Comparison of ENCODE assay signal across 10 mouse cellular contexts in genomic region chr1:85899388-85899761, GRCm38 (mm10). TPM values are rescaled to one million over a fixed set of nuclear protein-coding genes. Genes with fewer than 3 reads are reported as not detected.
DNase-seq lines count a peak whose midpoint lies in the region; ATAC-seq lines count a peak whose summit lies in the region.
"Had no signal": no experiment of that assay in that cellular context is flagged by ENCODE, and none has a peak within 500 bp of the region (broad histone marks: within the 10 kb centered on the region; RNA-seq: fewer than 3 reads in every experiment).

No protein-coding gene starts in this region.

- H3K27ac ChIP-seq in liver, embryonic 11.5 days (ENCODE audit: low read depth, low read length), result no peak overlapping the region; the same call in 1 of the 2 replicates
- H3K27ac ChIP-seq in liver, embryonic 12.5 days, result no peak overlapping the region
- H3K27ac ChIP-seq in hindbrain, embryonic 10.5 days, result peak overlapping the region; percentile 70
- H3K27ac ChIP-seq in neural tube, embryonic 15.5 days (replicated peaks), result peak overlapping the region; percentile 69

- H3K36me3 ChIP-seq in liver, embryonic 11.5 days (ENCODE audit: control insufficient read depth, insufficient read depth, low read length), result peaks cover 2% of the 10 kb centered on the region; the same call in 1 of the 2 replicates
- H3K36me3 ChIP-seq in liver, embryonic 12.5 days, result peaks cover 10% of the 10 kb centered on the region; the same call in 1 of the 2 replicates
- peaks cover 27% of the 10 kb centered on the region for H3K36me3 ChIP-seq in hindbrain, embryonic 10.5 days
- H3K36me3 ChIP-seq in neural tube, embryonic 15.5 days, result peaks cover 14% of the 10 kb centered on the region

- DNase-seq in embryo, embryonic 10.5 days (ENCODE audit: low spot score), result peak; percentile 43
- DNase-seq in embryo, embryonic 9.5 days (ENCODE audit: extremely low spot score), result no peak
- DNase-seq in liver, embryonic 11.5 days (ENCODE audit: low spot score), result no peak
- no peak for DNase-seq in hindbrain, embryonic 10.5 days (ENCODE audit: low spot score)
- no peak for DNase-seq in T-cell, adult 2 months (ENCODE audit: low spot score)
- no peak for DNase-seq in yolk sac, embryonic 10.5 days (ENCODE audit: low spot score)
- DNase-seq: lung, postnatal 10 days had no signal

- H3K4me3 ChIP-seq in liver, embryonic 11.5 days (ENCODE audit: low read depth, low read length), result no peak overlapping the region
- H3K4me3 ChIP-seq in liver, embryonic 12.5 days, result no peak overlapping the region
- no peak overlapping the region for H3K4me3 ChIP-seq in hindbrain, embryonic 10.5 days
- H3K4me3 ChIP-seq in neural tube, embryonic 15.5 days (replicated peaks), result no peak overlapping the region

- no peak overlapping the region for H3K9ac ChIP-seq in liver, embryonic 11.5 days (ENCODE audit: low read depth, low read length)
- H3K9ac ChIP-seq in liver, embryonic 12.5 days, result no peak overlapping the region
- H3K9ac ChIP-seq in neural tube, embryonic 15.5 days (replicated peaks), result 0 out of 2 replicates have a peak overlapping the region, but pooled peaks have one; percentile 17

- peaks cover 52% of the 10 kb centered on the region for H3K4me1 ChIP-seq in liver, embryonic 11.5 days (replicated peaks; ENCODE audit: control insufficient read depth, insufficient read depth, low read length)
- H3K4me1 ChIP-seq in liver, embryonic 12.5 days, result peaks cover 73% of the 10 kb centered on the region
- peaks cover 73% of the 10 kb centered on the region for H3K4me1 ChIP-seq in hindbrain, embryonic 10.5 days (replicated peaks)
- peaks cover 78% of the 10 kb centered on the region for H3K4me1 ChIP-seq in neural tube, embryonic 15.5 days

- peak overlapping the region; percentile 12; the same call in 1 of the 2 replicates for H3K4me2 ChIP-seq in liver, embryonic 11.5 days
- no peak overlapping the region for H3K4me2 ChIP-seq in liver, embryonic 12.5 days
- H3K4me2 ChIP-seq in neural tube, embryonic 15.5 days, result peak overlapping the region; percentile 88

- no peaks in the 10 kb centered on the region for H3K9me3 ChIP-seq in liver, embryonic 11.5 days (ENCODE audit: control insufficient read depth, low read length)
- H3K9me3 ChIP-seq in liver, embryonic 12.5 days (replicated peaks), result no peaks in the 10 kb centered on the region
- no peaks in the 10 kb centered on the region for H3K9me3 ChIP-seq in hindbrain, embryonic 10.5 days
- H3K9me3 ChIP-seq in neural tube, embryonic 15.5 days (replicated peaks), result no peaks in the 10 kb centered on the region

- H3K27me3 ChIP-seq in liver, embryonic 11.5 days (replicated peaks; ENCODE audit: control insufficient read depth, insufficient read depth, low read length), result no peaks in the 10 kb centered on the region
- no peaks in the 10 kb centered on the region for H3K27me3 ChIP-seq in liver, embryonic 12.5 days (replicated peaks)
- H3K27me3 ChIP-seq in hindbrain, embryonic 10.5 days (ENCODE audit: insufficient read depth, poor library complexity, severe bottlenecking), result no peaks in the 10 kb centered on the region
- no peaks in the 10 kb centered on the region for H3K27me3 ChIP-seq in neural tube, embryonic 15.5 days (replicated peaks)

- no peak for ATAC-seq in liver, embryonic 11.5 days (replicated peaks; ENCODE audit: low FRiP score)
- ATAC-seq in liver, embryonic 12.5 days, result no peak
- ATAC-seq in neural tube, embryonic 15.5 days (ENCODE audit: low FRiP score), result no peak

RNA-seq across cellular contexts. Expression of gene Itm2c, which starts 5.3 kb away (rescaled TPM):
- 39.7 and 41.8 TPM in 2 replicates for polyA plus RNA-seq in liver, embryonic 11.5 days (2014; fragmentation: Nextera tagmentation; extraction: Ambion mirVana)
- polyA plus RNA-seq in liver, embryonic 12.5 days (2016; fragmentation: Nextera tagmentation; extraction: Ambion mirVana), result 41.3 and 42.3 TPM in 2 replicates
- 146 and 151 TPM in 2 replicates for polyA plus RNA-seq in hindbrain, embryonic 10.5 days (2016; fragmentation: Nextera tagmentation; extraction: Ambion mirVana)
- polyA plus RNA-seq in neural tube, embryonic 15.5 days (2015; fragmentation: Nextera tagmentation; extraction: Ambion mirVana), result 185 and 211 TPM in 2 replicates

RNA-seq across cellular contexts. Expression of gene 4933407L21Rik, which starts 28.9 kb away (rescaled TPM):
- not detected in 2 replicates for polyA plus RNA-seq in liver, embryonic 11.5 days (2014; fragmentation: Nextera tagmentation; extraction: Ambion mirVana)
- not detected in 2 replicates for polyA plus RNA-seq in liver, embryonic 12.5 days (2016; fragmentation: Nextera tagmentation; extraction: Ambion mirVana)
- 0.43 and 0.51 TPM in 2 replicates for polyA plus RNA-seq in hindbrain, embryonic 10.5 days (2016; fragmentation: Nextera tagmentation; extraction: Ambion mirVana)
- 6.7 and 6.8 TPM in 2 replicates for polyA plus RNA-seq in neural tube, embryonic 15.5 days (2015; fragmentation: Nextera tagmentation; extraction: Ambion mirVana)
- polyA plus RNA-seq: C2C12 had no signal

Comparison
In these comparisons a context has a peak if more than half of its experiments do, and no peak if none do; other contexts are left out.
1. H3K27ac ChIP-seq: peak in hindbrain, embryonic 10.5 days (single experiment) and neural tube, embryonic 15.5 days (single experiment); none in liver, embryonic 11.5 days (single experiment) and liver, embryonic 12.5 days (single experiment).